Mouse (Mus musculus) layer of hippocampus, postnatal 14 days (tissue): ENCODE measurements at regions not wholly inside any gene's neighbourhood (a gene's known extent, or its start where the extent isn't known, plus 50 kb on each side); places are given as distances from the start of the nearest gene placed in this dataset.

Source experiments
- DNase-seq, 2 experiments: peaks; one replicate each; pipeline ENCODE4 v3.0.0; 2021 to 2022; ENCODE audit warnings: low spot score in 2 of 2, mixed read lengths in 1 of 2

- peak in 1 of 2 experiments; percentile 7 for DNase-seq
These were observed 72.6 kb downstream of the Rbmxl2 start for GRCm38 (mm10) chr7:107281871-107282270.
